Mouse (Mus musculus) G1E (cell line): ENCODE data around the gene Cyp4a10.

Experiments used
- CTCF ChIP-seq: IDR thresholded peaks from 2 replicates; pipeline ENCODE4 v1.5.1; 2012; ENCODE audit warnings: low read depth, low read length, inconsistent platforms, mixed read lengths
- GATA1 ChIP-seq: IDR thresholded peaks from 2 replicates; pipeline ENCODE4 v1.6.1; 2012; ENCODE audit warnings: borderline replicate concordance, low read length, inconsistent platforms, mixed read lengths
- POLR2AphosphoS5 ChIP-seq: IDR thresholded peaks from 2 replicates; pipeline ENCODE4 v1.6.1; 2012; ENCODE audit warnings: low read depth, low read length, inconsistent platforms; ENCODE audit not compliant: insufficient replicate concordance
- TAL1 ChIP-seq: conservative IDR thresholded peaks from 2 replicates; pipeline ENCODE4 v1.6.1; 2012; ENCODE audit warnings: low read depth, low read length, inconsistent platforms, mixed read lengths

- no peak for TF ChIP-seq CTCF
- no peak for TF ChIP-seq TAL1
- TF ChIP-seq GATA1 = no peak
- no peak for TF ChIP-seq POLR2AphosphoS5
These were observed 36.9 kb upstream of the Cyp4a10 start for GRCm38 (mm10) chr4:115481006-115481652.
